Mouse (Mus musculus) embryo, embryonic 10.5 days (tissue): ENCODE data around the gene Itih5.
A peak's percentile ranks its signal among the peaks of the same experiment; 100 is the strongest.

Experiments used
- DNase-seq: peaks from one replicate; pipeline ENCODE4 v3.0.0-alpha.2; 2015; ENCODE audit warnings: low spot score

The Itih5 gene

DNA sequence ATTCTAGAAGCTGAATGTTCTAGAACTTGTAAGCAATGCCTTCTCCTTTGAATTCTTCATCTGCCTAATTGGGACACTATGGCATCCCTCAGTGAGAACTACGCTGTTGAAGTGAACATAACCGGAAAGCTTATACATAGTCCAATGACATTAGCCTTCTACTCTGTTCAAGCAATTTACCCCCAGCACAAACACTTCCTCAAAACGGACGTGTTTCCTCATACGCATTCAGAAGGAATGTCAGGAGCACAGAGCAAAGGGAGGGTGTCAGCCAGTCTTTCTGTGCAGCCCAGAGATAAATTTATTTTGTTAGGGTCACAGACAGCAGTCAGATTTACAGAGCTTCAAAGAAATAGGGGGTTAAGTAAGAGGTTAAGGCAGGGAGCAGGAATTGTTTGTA is 108.0 kb downstream of the Itih5 start:
- no peak for DNase-seq

DNA sequence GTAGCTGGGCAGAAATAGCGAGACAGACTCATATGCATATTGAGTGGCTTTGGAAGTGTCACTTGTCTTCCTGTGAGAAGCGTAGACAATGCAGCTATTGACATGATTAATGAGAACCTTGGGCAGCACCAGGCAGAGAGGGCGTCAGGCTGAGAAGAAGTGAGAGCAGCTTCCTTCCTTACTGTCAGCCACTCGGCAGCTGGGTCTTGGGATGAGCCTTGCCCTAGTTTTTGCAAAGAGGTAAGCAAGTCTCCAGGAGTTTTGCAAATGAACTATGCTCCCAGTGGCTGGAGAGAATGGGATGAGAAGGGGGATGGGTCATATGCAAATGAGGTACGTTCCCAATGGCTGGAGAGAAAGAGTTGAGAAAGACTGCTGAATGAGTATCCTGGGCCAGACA is 109.4 kb downstream of the Itih5 start:
- DNase-seq: peak; percentile 43

DNA sequence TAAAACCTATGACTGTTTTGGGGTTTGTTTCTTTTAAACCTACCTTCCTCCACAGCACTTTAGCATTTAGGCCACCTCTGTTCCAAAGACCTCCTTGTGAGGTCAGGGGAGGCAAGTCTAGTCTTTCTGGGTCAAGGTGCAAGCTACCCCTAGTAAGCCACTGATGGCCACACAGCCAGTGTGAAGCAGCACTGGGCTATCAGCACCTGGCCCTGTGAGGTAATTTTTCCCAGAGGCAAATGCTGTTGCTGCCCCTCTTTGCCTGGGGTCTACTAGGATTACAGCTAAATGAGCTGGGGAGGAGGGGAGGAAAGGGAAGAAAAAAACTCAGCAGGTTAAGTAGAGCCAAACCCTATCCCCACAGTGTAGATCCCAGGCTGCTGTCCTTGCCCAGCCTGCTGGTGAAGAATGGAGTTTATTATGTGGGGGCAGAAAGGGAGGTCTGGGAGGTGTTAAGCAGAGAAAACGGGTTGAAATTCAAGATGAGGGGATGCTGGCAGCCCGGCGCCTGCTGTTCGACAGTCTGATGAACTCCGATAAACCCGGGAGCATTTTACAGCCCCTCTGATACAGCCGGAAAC is 110.6 kb downstream of the Itih5 start:
- DNase-seq: peak; percentile 26

- no peak for DNase-seq
These were observed 112.5 kb downstream of the Itih5 start for GRCm38 (mm10) chr2:10265881-10266280.

DNA sequence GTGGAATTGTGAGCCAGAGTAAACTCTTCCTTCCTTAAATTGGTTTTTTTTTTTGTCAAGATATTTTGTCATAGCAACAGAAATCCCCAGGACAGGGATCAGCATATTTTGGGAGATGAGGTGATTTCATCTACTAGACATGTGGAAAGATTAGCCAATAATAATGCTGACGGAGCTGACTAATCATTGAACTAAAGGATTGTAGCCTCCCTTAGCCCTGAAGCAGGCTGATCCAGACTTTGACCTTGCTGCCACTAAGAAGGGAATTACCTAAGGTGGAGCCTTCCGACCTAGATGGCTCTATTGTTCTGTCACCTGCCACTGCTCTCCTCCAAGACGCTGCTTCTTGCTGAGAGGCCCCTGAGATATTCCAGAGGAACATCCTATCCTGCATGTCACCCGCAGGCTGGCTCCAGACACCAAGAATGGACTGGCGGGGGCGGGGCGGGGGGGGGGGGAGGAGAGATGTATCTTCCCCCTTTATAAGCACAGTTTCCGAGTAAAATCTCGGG is 119.3 kb downstream of the Itih5 start:
- no peak for DNase-seq

DNA sequence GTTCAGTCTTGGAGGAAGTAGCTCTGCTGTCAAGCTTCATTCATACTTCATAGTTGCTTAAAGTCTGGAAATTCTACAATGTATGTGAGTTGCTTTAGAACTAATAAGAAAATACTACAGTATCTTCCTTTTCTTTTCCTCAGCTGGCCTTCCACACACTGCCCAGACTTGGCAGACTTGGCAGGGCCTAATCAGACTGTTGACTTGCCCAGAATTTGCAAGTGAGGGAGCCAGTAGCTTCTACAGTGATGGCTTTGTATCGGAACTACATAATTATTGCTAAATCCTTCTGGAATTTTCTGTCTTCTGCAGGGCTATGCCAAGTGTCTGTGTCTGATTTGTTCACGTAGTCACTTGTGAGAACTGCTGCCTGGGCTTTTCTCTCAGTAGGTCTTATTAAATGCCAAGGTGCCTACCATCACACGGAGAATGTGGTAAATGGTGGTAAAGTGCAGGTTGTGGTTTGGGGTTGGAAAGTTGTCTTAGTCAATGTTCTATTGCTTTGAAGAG is 120.2 kb downstream of the Itih5 start:
- DNase-seq: no peak

DNA sequence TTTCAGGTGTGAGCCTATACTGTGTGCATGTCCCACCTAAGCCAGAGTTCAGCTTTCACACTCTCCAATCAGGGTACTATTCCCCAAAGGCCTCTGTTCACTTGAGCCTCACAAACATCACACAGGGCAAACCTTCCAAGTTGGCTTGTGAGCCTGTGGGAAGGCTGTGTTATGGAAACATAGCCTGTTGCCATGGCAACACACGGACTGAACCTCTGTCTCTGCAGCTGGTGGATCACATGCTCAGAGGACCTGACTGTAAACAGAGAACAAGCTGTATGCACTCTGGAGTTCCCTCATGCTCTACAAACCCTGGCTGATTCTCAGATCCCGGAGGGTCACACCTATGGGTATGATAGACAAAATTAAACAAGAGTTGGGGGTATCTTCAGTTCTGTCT is 122.8 kb downstream of the Itih5 start:
- DNase-seq: peak; percentile 82

DNA sequence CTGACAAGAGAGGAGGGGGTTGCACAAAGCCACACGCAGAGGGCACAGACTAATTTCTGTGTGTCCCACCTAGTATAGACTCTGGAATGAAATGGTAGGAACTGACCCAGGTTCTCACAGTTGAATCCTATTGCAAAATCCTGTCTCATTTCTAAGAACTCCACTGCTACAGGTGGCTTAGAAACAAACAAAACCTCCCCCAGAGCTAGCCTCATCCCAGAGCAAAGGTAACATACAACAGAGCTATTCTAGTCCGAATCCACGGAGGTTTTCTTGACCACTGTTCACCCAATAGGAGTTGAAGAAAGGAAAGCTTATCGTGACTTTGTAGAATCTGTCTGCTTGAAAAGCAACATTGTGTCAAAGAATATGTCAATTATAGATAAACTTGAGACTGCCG is 130.3 kb downstream of the Itih5 start:
- no peak for DNase-seq

DNA sequence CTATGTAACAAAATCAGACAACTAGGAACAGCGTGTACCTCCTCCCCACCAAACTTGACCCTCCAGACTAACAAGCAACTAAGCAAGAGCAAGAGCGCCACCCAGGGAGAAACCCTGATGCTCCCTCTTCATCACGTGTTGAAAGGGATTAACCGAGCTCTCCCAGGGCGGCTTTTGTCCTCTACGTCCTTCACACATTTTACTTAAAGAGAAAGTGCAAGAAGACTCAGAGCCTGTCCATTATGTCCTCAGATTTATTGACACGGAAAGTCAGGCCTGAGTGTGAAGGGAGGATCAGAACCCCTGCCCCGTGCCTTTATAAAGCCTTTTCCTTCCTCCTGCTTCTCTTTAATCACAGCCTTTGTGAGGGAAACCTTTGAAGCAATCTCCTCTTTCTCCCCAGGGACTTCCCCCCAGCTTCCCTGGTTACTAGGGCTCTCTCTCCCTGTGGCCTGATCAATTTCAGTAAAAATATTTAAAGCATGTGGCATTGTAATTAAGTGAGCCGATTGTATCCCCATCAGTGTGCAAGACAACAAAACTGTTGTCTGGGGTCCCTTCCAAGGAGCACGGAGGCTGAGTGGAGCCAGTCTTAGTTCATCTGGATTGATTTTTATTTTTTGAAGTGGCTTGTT is 131.4 kb downstream of the Itih5 start:
- peak; percentile 91 for DNase-seq

- DNase-seq: no peak
These were observed 132.6 kb downstream of the Itih5 start for GRCm38 (mm10) chr2:10285975-10286374.

GRCm38 (mm10) chr2:10288142-10288831 is 134.9 kb downstream of the Itih5 start:
- DNase-seq: peak; percentile 91

- no peak for DNase-seq
These were observed 135.5 kb downstream of the Itih5 start for GRCm38 (mm10) chr2:10288881-10289280.

GRCm38 (mm10) chr2:10290115-10290514 is 136.7 kb downstream of the Itih5 start:
- no peak for DNase-seq

DNA sequence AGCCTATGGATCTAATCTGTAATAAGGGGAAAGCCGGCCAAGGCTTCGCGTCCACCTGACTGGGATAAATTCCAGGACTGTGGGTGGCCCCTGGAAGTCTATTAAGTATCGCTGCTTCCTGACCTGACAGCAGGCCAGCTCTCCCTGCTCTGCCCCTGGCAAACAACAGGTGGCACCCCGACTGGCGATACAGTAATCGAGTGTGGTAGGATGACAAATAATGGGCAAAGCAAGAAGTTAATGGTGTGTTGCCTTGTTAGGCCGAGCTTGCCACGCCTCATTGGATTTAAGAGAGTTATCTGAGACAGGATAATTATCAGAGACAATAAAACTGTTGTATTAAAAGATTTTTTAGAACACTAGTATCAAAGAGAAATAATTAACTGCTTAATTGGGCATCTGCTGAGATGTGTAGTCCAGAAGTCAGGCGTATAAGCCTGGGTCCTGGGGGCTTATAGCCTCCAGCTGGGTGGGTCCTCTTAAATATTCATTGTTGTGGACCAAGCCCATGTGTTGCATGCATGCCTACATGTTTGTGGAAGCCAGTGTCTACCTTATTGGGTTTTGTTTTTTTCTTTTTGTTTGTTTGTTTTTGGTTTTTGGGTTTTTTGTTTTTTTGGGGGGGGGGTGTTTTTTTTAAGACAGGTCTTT is 140.3 kb downstream of the Itih5 start:
- no peak for DNase-seq

- DNase-seq: peak; percentile 45
These were observed 142.5 kb downstream of the Itih5 start for GRCm38 (mm10) chr2:10295908-10296307.

GRCm38 (mm10) chr2:10300244-10300643 is 146.9 kb downstream of the Itih5 start:
- DNase-seq: peak; percentile 55

GRCm38 (mm10) chr2:10300771-10301170 is 147.4 kb downstream of the Itih5 start:
- peak; percentile 67 for DNase-seq

DNA sequence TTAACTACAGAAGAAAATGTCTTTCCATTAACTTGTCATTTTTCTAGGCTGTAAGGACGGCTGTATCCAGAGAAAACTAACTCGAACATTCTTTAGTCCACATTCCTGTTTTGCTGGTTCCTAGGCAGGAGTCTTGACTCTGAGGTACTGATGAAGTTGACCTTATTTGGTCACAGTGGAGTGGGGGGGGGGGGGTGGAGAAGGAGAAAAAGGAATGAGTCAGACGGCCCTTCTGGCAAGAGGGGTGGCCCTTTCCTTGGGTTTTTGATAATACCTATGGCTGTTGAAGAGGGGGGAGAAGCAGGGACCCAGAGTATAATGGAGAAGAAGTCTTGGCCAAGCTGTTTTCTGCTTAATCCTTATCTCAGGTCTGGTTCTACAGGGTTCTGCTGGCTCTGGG is 148.0 kb downstream of the Itih5 start:
- DNase-seq: no peak

DNA sequence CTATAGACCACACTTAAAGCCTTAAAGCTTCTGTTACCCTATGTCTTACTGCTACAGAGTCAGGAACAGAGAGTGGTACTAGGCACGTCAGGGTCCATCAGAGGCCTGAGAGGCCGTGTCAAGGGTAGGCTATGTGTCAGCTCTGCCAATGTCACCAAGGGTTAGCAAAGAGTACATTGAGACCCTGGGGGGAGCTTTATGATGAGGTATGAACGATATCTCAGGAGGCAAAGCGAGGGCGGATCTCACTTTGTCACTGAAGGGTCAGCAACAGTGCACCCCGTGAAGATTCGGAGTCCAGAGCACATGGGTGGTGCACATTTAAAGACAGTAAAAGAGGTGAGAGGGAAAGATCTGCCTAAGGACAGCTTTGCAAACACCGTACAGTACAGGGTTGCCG is 148.6 kb downstream of the Itih5 start:
- no peak for DNase-seq

GRCm38 (mm10) chr2:10304911-10305310 is 151.5 kb downstream of the Itih5 start:
- no peak for DNase-seq
